Mouse (Mus musculus) liver, embryonic 12.5 days (tissue): ENCODE results near the gene Azin2. TPM values are rescaled to one million over a fixed set of nuclear protein-coding genes. Genes with fewer than 3 reads are reported as not detected.

Experiments used
- ATAC-seq: fragments of 200-750 bp; cut with Nextera tagmentation; 2 replicates; pipeline ENCODE4 v1.8.0; 2017; ENCODE audit warnings: moderate number of reproducible peaks, mild to moderate bottlenecking, moderate library complexity
- H3K27ac ChIP-seq: fragments of 300-500 bp; sonication (generic); 2 replicates; pipeline ENCODE4 v1.5.1; 2016; ENCODE audit warnings: mild to moderate bottlenecking
- H3K27me3 ChIP-seq: fragments of 300-500 bp; sonication (generic); replicated peaks from 2 replicates; pipeline ENCODE4 v1.6.1; 2016; ENCODE audit warnings: mild to moderate bottlenecking, moderate library complexity
- H3K36me3 ChIP-seq: fragments of 300-500 bp; sonication (generic); 2 replicates; pipeline ENCODE4 v1.6.1; 2016; ENCODE audit warnings: mild to moderate bottlenecking, moderate library complexity
- H3K4me1 ChIP-seq: fragments of 300-500 bp; sonication (generic); 2 replicates; pipeline ENCODE4 v1.6.1; 2016
- H3K4me2 ChIP-seq: fragments of 300-500 bp; sonication (generic); 2 replicates; pipeline ENCODE4 v1.6.1; 2016; ENCODE audit warnings: mild to moderate bottlenecking, moderate library complexity
- H3K4me3 ChIP-seq: fragments of 300-500 bp; sonication (generic); 2 replicates; pipeline ENCODE4 v1.5.1; 2016; ENCODE audit warnings: mild to moderate bottlenecking, moderate library complexity
- H3K9ac ChIP-seq: fragments of 300-500 bp; sonication (generic); 2 replicates; pipeline ENCODE4 v1.6.1; 2016; ENCODE audit warnings: mild to moderate bottlenecking, moderate library complexity
- H3K9me3 ChIP-seq: fragments of 300-500 bp; sonication (generic); replicated peaks from 2 replicates; pipeline ENCODE4 v1.6.1; 2016; ENCODE audit warnings: mild to moderate bottlenecking, moderate library complexity
- WGBS: fragments of 180-500 bp; shearing (Covaris S2); methylation state at CpG from one replicate; pipeline ENCODE4 v1.1.7; 2016; ENCODE audit not compliant: insufficient replicate concordance; 5-methylcytosine and 5-hydroxymethylcytosine counted together
- polyA plus RNA-seq: library from polyadenylated mRNA; unstranded; fragments of >200 nt; fragmentation: Nextera tagmentation; extraction: Ambion mirVana; gene quantifications from 2 replicates; pipeline ENCODE4 v1.2.1, GENCODE M21; 2016

Azin2 gene
- polyA plus RNA-seq, 1 experiment from 2014 or later: 2.5 TPM

DNA sequence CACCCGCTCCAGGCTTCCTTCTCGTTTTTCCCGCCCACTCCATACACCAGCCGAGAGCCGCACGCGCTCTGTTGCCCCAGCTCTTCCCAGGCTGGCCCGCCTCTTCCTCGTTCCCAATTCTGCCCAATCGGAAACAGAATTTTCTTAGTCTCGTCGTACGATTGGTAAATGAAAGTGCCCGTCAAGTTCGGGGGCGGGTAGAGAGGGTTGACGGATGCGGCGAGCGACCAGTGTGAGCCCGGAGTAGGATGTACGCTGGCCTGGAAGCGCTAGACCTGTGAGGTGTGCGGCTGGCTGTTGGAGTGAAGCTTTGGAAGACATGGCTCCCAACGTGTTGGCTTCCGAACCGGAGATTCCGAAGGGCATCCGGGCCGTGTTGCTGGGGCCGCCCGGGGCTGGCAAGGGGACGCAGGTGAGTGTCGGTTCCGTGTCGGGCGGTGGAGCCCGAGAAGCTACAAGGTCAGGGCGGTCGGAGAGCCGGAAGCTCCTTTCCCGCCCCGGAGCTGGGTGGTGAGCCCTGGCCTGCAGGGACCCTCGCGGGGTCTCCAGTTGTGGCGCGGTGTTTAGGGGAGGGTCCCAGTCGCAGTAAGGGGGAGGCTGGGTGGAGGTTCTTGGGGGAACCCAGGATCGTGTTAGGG, 30.9 kb upstream of the Azin2 start:
- H3K36me3 ChIP-seq: peaks cover 24% of the 10 kb centered on the region
- H3K9me3 ChIP-seq: no peaks in the 10 kb centered on the region
- H3K9ac ChIP-seq: peak overlapping the region; percentile 85
- under 1% methylated on average over 49 of the region's 49 CpGs for WGBS
- peak overlapping the region; percentile 75 for H3K27ac ChIP-seq
- H3K27me3 ChIP-seq: peaks cover 20% of the 10 kb centered on the region; the same call in 1 of the 2 replicates
- H3K4me1 ChIP-seq: peaks cover 51% of the 10 kb centered on the region
- ATAC-seq: peak; percentile 99
- peak overlapping the region; percentile 91 for H3K4me2 ChIP-seq
- peak overlapping the region; percentile 85 for H3K4me3 ChIP-seq

DNA sequence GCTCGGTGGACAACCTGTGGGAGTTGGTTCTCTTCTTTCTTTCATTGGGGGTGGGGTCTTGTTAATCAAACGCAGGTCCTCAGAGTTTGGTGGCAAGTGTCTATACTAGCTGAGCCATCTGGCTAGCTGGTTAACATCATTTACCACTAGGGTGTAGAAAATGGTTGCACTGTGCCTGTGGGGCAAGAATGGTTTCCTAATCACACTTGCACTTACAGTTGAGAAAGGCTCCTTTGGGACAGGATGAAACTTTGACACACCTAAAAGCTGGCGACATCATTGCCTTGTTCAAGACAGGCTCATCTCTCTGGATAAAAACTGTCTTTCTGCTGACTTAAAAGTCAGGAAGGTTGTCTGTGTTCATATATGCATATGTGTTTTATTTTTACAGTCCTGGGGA, 29.9 kb upstream of the Azin2 start:
- Histone ChIP-seq H3K4me3 (no peak overlapping the region), H3K9me3 (no peaks in the 10 kb centered on the region), H3K4me1 (peaks cover 41% of the 10 kb centered on the region), H3K36me3 (peaks cover 17% of the 10 kb centered on the region), H3K27ac (no peak overlapping the region), H3K27me3 (peaks cover 26% of the 10 kb centered on the region; the same call in 1 of the 2 replicates), H3K9ac (no peak overlapping the region), H3K4me2 (no peak overlapping the region)
- 85% methylated on average over 3 of the region's 3 CpGs for WGBS
- ATAC-seq: no peak

DNA sequence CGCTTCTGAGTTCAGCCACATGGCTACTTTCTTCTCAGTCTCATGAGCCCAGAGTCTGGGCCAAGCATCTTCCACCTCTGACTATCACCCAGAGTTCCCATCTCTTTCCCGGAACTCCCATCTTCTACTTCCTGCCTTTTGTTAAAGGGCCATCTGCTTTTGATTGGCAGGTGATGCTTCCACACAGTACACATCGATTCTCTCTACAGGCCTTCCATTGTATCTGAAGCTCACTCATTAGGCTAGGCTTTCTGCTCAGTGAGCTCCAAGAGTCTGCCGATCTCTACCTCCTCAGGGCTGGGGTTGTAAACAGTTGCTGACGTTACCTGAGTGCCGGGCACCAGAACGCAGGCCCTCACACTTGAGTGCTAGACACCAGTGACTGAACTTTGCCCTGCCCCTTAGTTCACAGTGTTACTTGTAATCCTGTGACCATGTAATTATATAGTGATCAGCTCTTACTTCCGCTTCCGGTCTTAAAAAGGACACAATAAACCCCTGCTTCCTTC, 29.3 kb upstream of the Azin2 start, which contains the start of gene Ak2:
Gene Ak2, plus strand, starts transcription at position 459 of the 509 bp plus-strand sequence.
- no peaks in the 10 kb centered on the region for H3K9me3 ChIP-seq
- WGBS: 86% methylated on average over 9 of the region's 9 CpGs
- H3K27me3 ChIP-seq: peaks cover 32% of the 10 kb centered on the region; the same call in 1 of the 2 replicates
- H3K4me2 ChIP-seq: peak within 1 kb of the TSS; percentile 91
- H3K36me3 ChIP-seq: peaks cover 14% of the 10 kb centered on the region
- peaks cover 35% of the 10 kb centered on the region for H3K4me1 ChIP-seq
- no peak within 1 kb of the TSS for H3K27ac ChIP-seq
- H3K9ac ChIP-seq: 0 out of 2 replicates have a peak within 1 kb of the TSS, but pooled peaks have one; percentile 29
- no peak for ATAC-seq
- H3K4me3 ChIP-seq: peak within 1 kb of the TSS; percentile 85

DNA sequence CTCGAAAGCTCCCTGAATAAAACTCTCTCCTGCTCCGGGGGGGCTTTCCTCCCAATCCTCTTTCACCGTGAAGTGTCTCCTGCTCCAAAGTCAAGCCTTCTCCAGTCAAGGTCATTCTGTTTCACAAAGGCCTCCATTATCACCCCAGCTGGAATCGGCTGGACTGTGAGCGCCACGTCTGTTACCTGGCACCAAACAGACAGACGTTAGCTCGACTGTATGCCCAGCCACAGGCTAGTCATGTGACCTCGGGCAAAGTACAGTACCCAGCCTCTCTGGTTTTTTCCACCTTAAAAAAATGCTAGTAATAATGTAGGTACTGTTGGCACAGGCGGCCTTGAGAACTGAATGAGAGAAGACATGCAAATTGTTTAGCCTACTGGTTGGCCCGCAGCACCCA, 27.4 kb upstream of the Azin2 start:
- H3K9ac ChIP-seq: no peak overlapping the region
- peaks cover 17% of the 10 kb centered on the region for H3K4me1 ChIP-seq
- 60% methylated on average over 11 of the region's 11 CpGs for WGBS
- H3K4me3 ChIP-seq: no peak overlapping the region
- no peaks in the 10 kb centered on the region; the same call in 1 of the 2 replicates for H3K36me3 ChIP-seq
- no peak for ATAC-seq
- H3K9me3 ChIP-seq: no peaks in the 10 kb centered on the region
- H3K27me3 ChIP-seq: peaks cover 33% of the 10 kb centered on the region; the same call in 1 of the 2 replicates
- H3K27ac ChIP-seq: no peak overlapping the region
- H3K4me2 ChIP-seq: no peak overlapping the region

DNA sequence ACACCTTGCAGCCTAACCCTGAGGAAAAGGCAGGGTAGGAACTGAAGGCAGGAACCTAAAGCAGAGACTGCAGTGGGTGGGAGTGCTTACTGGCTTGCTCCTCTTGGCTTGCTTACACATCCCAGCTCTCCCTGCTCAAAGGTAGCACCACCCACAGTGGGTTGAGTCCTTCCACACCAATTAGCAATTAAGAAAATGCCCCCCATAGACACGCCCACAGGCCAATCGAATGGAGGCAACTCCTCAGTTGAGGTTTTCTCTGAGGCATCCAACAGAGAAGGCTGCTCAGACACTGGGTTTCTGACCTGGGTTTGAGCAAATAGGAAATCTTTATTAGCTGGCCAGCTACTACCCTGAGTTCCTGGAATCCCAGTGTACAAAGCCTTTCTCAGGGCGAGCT, 26.7 kb upstream of the Azin2 start:
- ATAC-seq: no peak
- Histone ChIP-seq H3K27me3 (peaks cover 40% of the 10 kb centered on the region; the same call in 1 of the 2 replicates), H3K9ac (no peak overlapping the region), H3K4me3 (no peak overlapping the region), H3K27ac (no peak overlapping the region), H3K4me1 (peaks cover 9% of the 10 kb centered on the region), H3K4me2 (no peak overlapping the region), H3K9me3 (no peaks in the 10 kb centered on the region), H3K36me3 (no peaks in the 10 kb centered on the region)
- WGBS: 52% methylated on average over 3 of the region's 3 CpGs

DNA sequence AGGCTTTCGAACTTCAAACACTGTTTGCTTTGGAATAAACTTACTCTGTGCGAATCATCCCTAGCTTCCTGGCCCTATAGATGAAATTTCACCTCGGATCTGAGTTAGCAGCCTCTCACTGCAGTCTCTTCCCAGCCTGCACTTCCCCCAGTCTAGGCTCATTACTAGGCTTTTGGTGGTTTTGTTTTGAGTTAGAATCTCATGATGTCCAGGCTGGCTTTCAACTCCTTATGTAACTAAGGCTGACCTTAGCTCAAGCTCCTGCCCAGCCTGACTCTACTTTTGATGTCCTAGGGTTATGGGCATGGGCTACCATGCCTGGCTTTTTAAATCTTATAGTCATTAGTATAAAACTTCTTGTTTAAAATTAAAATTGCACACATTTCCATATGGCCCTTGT, 22.4 kb upstream of the Azin2 start:
- Histone ChIP-seq H3K4me3 (no peak overlapping the region), H3K27ac (no peak overlapping the region), H3K4me2 (no peak overlapping the region), H3K9ac (no peak overlapping the region), H3K27me3 (peaks cover 37% of the 10 kb centered on the region; the same call in 1 of the 2 replicates), H3K36me3 (no peaks in the 10 kb centered on the region), H3K4me1 (peaks cover 15% of the 10 kb centered on the region), H3K9me3 (no peaks in the 10 kb centered on the region)
- ATAC-seq: no peak
- WGBS: 58% methylated on average over 3 of the region's 3 CpGs

DNA sequence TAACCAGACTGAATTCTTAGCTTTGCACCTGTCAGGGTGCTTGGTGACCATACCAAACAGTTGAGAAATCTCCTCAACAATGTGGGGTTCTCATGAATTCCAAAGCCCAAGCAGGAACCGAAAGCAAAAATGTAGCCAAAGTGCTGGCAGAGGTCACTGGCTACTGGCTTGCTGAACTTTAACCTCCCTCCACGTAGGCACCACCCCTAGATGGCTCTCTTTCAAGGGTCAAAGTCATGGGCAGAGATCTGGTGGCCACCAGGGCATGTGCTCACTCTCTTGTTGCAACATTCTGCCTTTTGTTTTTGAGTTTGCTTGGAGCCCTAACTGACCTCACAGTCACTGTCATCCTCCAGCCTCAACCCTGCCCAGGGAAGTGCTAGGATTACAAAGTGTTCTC, 21.4 kb upstream of the Azin2 start:
- H3K4me2 ChIP-seq: no peak overlapping the region
- H3K9me3 ChIP-seq: no peaks in the 10 kb centered on the region
- 36% methylated on average over 2 of the region's 2 CpGs for WGBS
- no peaks in the 10 kb centered on the region for H3K36me3 ChIP-seq
- peak overlapping the region; percentile 18; the same call in 1 of the 2 replicates for H3K27ac ChIP-seq
- H3K27me3 ChIP-seq: peaks cover 28% of the 10 kb centered on the region; the same call in 1 of the 2 replicates
- H3K4me3 ChIP-seq: no peak overlapping the region
- ATAC-seq: no peak; the same call in 1 of the 2 replicates
- no peak overlapping the region for H3K9ac ChIP-seq
- peaks cover 16% of the 10 kb centered on the region for H3K4me1 ChIP-seq

DNA sequence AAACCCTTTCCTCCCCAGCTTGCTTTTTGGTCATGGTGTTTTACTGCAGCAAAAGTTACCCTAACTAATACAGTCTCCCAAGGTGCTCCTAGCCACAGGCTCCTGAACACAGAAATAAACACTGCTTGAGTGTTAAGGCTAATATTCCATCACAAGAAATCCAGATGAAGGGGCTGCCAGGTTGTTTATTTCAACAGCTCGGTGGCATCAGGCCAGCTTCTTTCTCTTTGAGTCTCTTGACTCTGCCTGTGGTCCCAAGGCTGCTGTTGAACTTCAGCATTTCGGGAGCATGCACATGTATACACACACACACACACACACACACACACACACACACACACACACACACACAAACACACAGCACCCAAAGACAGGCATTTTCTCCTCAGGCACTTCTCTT, 20.9 kb upstream of the Azin2 start:
- no peaks in the 10 kb centered on the region for H3K9me3 ChIP-seq
- H3K27me3 ChIP-seq: peaks cover 27% of the 10 kb centered on the region; the same call in 1 of the 2 replicates
- no peak overlapping the region for H3K4me3 ChIP-seq
- peak overlapping the region; percentile 12; the same call in 1 of the 2 replicates for H3K27ac ChIP-seq
- no peaks in the 10 kb centered on the region for H3K36me3 ChIP-seq
- no peak for ATAC-seq
- 68% methylated on average over 2 of the region's 2 CpGs for WGBS
- H3K4me1 ChIP-seq: peaks cover 21% of the 10 kb centered on the region
- no peak overlapping the region for H3K9ac ChIP-seq
- no peak overlapping the region for H3K4me2 ChIP-seq

DNA sequence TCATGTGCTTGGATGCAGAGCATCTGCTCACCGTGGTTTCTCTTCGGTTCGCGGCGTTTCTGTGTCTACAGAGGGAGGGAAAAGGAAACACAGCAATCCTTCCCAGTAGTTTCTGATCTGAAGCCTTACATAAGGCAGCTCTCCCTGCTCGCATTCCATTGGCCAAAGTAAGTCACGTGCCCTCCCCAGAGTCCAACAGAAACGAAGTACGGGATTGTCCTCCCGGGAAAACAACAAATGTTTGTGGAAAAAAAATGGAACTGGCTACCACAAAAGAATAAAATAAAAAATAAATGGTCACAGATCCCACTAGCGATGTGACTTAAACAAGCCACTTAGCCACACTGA, 19.6 kb upstream of the Azin2 start:
- H3K9ac ChIP-seq: no peak overlapping the region

DNA sequence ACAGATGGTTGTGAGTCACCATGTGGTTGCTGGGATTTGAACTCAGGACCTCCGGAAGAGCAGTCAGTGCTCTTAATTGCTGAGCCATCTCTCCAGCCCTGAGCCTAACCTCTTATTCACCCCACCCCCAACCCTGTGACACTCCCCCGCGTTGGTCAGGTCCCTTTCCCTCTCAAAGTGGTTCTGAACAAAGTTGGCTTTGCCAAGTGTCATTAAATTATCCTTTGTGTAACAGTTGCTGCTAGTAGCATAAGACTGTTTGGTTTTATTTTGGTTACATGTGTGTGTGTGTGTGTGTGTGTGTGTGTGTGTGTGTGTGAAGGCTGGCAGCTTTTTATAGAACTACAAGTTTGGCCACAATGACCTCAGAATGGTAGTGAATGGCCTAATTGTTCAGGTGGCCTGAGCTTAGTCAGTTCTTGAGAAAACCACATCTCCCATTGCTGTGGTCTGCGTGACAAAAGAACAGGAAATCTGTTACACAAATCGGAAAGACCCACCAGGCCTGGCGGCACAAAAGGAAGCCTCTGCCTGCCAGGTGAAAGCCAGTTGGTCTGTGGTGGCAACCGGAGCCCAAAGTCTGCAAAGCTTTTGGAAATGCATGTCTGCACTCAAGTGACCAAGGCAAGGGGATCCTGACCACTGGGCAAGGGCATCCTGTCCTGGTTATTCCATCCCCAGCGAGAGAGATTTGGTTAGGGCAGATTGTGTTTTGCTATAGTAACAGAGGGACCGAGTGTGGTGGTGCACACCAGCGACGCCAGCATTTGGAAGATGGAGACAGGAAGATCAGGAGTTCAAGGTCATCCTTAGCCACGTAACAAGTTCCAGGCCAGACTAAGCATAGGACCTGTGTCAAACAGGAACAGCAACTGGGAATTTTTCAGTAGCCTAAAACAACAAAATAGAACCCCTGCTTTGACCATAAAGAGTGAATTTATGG, 18.9 kb upstream of the Azin2 start:
- H3K4me2 ChIP-seq: peak overlapping the region; percentile 37
- ATAC-seq: no peak
- H3K4me3 ChIP-seq: no peak overlapping the region
- H3K36me3 ChIP-seq: no peaks in the 10 kb centered on the region
- no peak overlapping the region for H3K9ac ChIP-seq
- WGBS: 24% methylated on average over 12 of the region's 12 CpGs
- H3K27me3 ChIP-seq: peaks cover 14% of the 10 kb centered on the region; the same call in 1 of the 2 replicates
- H3K4me1 ChIP-seq: peaks cover 23% of the 10 kb centered on the region
- H3K9me3 ChIP-seq: no peaks in the 10 kb centered on the region
- no peak overlapping the region for H3K27ac ChIP-seq

More for the DNA sequence above, 19.6 kb upstream of the Azin2 start:
- Histone ChIP-seq H3K9me3 (no peaks in the 10 kb centered on the region), H3K4me1 (peaks cover 23% of the 10 kb centered on the region), H3K4me2 (peak overlapping the region; percentile 37), H3K27ac (no peak overlapping the region), H3K4me3 (no peak overlapping the region), H3K27me3 (peaks cover 18% of the 10 kb centered on the region; the same call in 1 of the 2 replicates), H3K36me3 (no peaks in the 10 kb centered on the region)
- WGBS: 39% methylated on average over 11 of the region's 11 CpGs
- ATAC-seq: no peak

DNA sequence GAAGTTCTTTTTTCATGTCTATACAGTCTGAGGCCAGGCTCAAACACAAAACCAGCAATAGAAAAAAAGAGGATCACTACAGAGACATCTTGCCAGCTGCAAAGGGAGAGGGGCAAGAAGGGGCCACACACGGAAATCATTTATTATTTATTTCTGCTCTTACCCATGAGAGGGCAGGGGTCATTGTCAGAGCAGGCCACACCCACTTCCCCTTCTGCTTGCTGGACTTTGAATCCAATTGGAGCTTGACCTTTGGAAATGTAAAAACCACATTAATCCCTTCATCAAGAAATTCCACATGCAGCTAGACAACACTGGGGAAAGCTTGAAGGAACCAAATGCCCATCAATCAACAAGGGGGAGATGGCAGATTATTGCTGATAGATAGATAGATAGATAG, 16.4 kb upstream of the Azin2 start:
- Histone ChIP-seq H3K27ac (no peak overlapping the region), H3K9ac (no peak overlapping the region), H3K27me3 (peaks cover 6% of the 10 kb centered on the region; the same call in 1 of the 2 replicates), H3K4me2 (no peak overlapping the region), H3K4me3 (no peak overlapping the region), H3K36me3 (no peaks in the 10 kb centered on the region), H3K9me3 (no peaks in the 10 kb centered on the region), H3K4me1 (peaks cover 28% of the 10 kb centered on the region)
- WGBS: 18% methylated on average over 1 of the region's 1 CpGs
- ATAC-seq: no peak
